Mouse (Mus musculus): Measurements from ENCODE around the gene Ss18l2. TPM values are rescaled to one million over a fixed set of nuclear protein-coding genes. Genes with fewer than 3 reads are reported as not detected.
A peak's percentile ranks its signal among the peaks of the same experiment; 100 is the strongest.

Ss18l2 gene
- polyA plus RNA-seq, 1 experiment from 2014 or later, result 133 TPM

DNA sequence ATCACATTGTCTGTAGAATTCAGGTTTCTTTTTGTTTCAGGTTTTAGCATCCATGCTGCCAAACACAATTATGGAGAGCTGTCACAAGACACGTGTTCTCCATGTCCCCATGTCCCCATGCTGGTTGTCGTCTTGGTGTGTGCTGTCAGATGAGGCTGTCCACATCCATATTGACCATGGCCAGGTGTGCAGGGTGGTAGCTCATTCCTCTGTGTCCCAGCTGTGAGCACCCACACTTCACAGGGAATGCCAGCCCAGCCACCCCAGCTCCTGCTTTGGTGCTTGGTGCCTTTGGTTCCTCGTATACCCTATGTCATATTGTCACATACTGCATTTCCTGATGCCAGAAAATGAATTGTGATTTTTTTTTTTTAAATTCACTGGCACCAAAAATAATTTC, 44.5 kb downstream of the Ss18l2 start:
- H3K9me3 ChIP-seq (ENCODE audit: control insufficient read depth, low read length), result no peaks in the 10 kb centered on the region
- no peak overlapping the region for H3K4me3 ChIP-seq (replicated peaks; ENCODE audit: low read length)
- H3K36me3 ChIP-seq (ENCODE audit: control insufficient read depth, insufficient read depth), result peaks cover 41% of the 10 kb centered on the region
- H3K27me3 ChIP-seq (replicated peaks; ENCODE audit: control insufficient read depth, insufficient read depth, low read length), result no peaks in the 10 kb centered on the region
- H3K4me1 ChIP-seq (replicated peaks; ENCODE audit: control insufficient read depth, insufficient read depth, low read length), result peaks cover 10% of the 10 kb centered on the region
- no peak overlapping the region for H3K9ac ChIP-seq (replicated peaks; ENCODE audit: low read depth, low read length)
- ATAC-seq, result no peak
- no peak overlapping the region for H3K27ac ChIP-seq (ENCODE audit: low read length)
- 86% methylated on average over 3 of the region's 3 CpGs for WGBS
- H3K4me2 ChIP-seq (ENCODE audit: low read length), result no peak overlapping the region

DNA sequence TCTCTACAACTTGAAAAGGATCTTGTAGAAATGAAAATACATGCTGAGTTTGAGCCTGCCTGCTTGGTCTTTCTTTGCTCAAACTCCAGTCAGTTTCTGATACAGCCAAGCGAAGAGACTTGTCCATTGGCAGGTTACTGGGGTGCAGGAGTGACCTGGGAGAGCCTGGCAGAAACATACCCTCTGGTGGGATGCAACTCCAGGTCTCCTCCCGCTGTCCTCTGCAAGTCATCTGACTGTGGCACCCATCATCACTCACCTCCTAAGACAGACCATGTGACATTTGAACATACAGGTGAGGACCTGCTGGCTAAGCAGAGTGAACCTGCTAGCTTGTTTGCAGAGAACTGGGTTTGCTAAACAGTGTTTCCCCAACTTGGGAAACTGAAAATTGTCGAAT, 46.7 kb downstream of the Ss18l2 start:
- peaks cover 25% of the 10 kb centered on the region for H3K4me1 ChIP-seq (replicated peaks; ENCODE audit: control insufficient read depth, insufficient read depth, low read length)
- H3K9me3 ChIP-seq (ENCODE audit: control insufficient read depth, low read length), result no peaks in the 10 kb centered on the region
- no peak overlapping the region for H3K9ac ChIP-seq (replicated peaks; ENCODE audit: low read depth, low read length)
- no peak for ATAC-seq
- H3K27ac ChIP-seq (ENCODE audit: low read length), result no peak overlapping the region
- no peaks in the 10 kb centered on the region for H3K27me3 ChIP-seq (replicated peaks; ENCODE audit: control insufficient read depth, insufficient read depth, low read length)
- H3K36me3 ChIP-seq (ENCODE audit: control insufficient read depth, insufficient read depth), result peaks cover 19% of the 10 kb centered on the region
- H3K4me3 ChIP-seq (replicated peaks; ENCODE audit: low read length), result no peak overlapping the region
- H3K4me2 ChIP-seq (ENCODE audit: low read length), result no peak overlapping the region
- 90% methylated on average over 3 of the region's 3 CpGs for WGBS

DNA sequence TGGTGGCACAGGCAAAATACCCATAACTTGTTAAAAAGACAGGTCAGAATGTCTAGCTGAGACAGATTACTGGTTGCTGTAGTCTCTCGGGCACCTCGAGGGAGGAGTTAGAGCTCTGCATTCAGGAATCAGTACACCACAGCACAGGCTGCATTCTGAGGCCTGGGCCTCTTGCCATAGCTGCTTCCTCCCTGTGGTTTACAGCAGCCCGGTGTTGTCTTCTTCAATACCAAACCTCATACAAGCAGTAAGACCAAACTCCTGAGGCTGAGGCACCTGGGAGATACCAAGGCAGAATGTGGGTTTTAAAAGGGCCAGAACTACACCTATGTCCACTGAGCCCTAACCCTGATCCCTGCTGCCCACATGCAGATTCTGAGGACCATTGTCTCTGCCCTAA, 47.3 kb downstream of the Ss18l2 start:
- Histone ChIP-seq H3K9me3 (ENCODE audit: control insufficient read depth, low read length) (no peaks in the 10 kb centered on the region), H3K4me3 (replicated peaks; ENCODE audit: low read length) (no peak overlapping the region), H3K9ac (replicated peaks; ENCODE audit: low read depth, low read length) (no peak overlapping the region), H3K27me3 (replicated peaks; ENCODE audit: control insufficient read depth, insufficient read depth, low read length) (no peaks in the 10 kb centered on the region), H3K36me3 (ENCODE audit: control insufficient read depth, insufficient read depth) (peaks cover 14% of the 10 kb centered on the region), H3K4me1 (replicated peaks; ENCODE audit: control insufficient read depth, insufficient read depth, low read length) (peaks cover 27% of the 10 kb centered on the region), H3K4me2 (ENCODE audit: low read length) (no peak overlapping the region), H3K27ac (ENCODE audit: low read length) (no peak overlapping the region)
- no peak for ATAC-seq
- WGBS, result 64% methylated on average over 3 of the region's 3 CpGs

DNA sequence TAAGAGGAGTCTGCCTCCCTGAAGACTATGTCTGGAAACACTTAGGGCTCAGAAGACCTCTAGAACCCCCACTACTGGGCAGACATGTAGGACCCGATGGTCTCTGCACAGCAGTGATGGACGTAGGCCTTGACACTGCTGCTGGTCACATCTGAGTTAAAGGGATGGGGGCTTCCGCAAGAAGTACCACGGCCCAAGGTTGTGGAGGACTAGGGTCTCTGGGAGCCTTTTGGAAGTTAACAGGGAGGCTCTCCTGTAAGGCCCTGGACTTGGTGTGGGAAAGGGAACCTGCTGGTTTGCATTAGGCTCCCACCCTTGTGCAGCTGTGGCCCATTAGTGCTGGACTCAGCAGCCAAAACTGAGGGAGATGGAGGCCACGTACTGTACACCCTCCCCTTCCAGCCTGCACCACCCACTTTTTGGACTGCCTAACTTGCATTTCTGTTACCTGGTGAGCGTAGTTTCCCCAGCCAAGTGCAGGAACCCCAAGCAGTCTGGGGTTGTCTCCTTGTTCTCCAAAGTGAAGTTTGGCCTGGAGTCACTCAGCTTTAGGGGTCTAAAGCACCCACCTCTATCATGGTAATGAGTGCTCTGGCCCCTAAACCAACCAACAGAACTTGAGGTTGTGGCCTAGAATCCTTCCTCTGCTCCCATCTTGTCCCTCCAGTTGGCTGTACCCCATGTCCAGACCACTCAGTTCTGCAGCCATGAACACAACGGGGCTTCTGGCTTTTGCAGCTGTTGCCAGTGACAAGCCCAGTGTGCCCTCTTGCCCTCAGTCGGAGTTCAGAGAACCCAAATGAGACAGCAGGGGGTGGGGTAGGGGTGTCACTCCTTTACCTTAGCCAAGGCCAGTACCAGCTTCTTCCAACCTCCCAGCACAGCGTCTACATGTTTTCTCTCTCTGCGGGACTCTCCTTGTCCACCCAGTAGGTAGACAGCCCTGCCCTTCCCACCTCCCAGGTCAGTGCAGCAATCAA, 48.0 kb downstream of the Ss18l2 start:
- WGBS, result 57% methylated on average over 10 of the region's 10 CpGs
- no peaks in the 10 kb centered on the region for H3K27me3 ChIP-seq (replicated peaks; ENCODE audit: control insufficient read depth, insufficient read depth, low read length)
- peaks cover 17% of the 10 kb centered on the region for H3K36me3 ChIP-seq (ENCODE audit: control insufficient read depth, insufficient read depth)
- H3K4me2 ChIP-seq (ENCODE audit: low read length), result peak overlapping the region; percentile 88
- no peak overlapping the region; the same call in 1 of the 2 replicates for H3K4me3 ChIP-seq (replicated peaks; ENCODE audit: low read length)
- no peaks in the 10 kb centered on the region for H3K9me3 ChIP-seq (ENCODE audit: control insufficient read depth, low read length)
- no peak overlapping the region for H3K27ac ChIP-seq (ENCODE audit: low read length)
- no peak overlapping the region for H3K9ac ChIP-seq (replicated peaks; ENCODE audit: low read depth, low read length)
- ATAC-seq, result no peak
- peaks cover 27% of the 10 kb centered on the region for H3K4me1 ChIP-seq (replicated peaks; ENCODE audit: control insufficient read depth, insufficient read depth, low read length)

DNA sequence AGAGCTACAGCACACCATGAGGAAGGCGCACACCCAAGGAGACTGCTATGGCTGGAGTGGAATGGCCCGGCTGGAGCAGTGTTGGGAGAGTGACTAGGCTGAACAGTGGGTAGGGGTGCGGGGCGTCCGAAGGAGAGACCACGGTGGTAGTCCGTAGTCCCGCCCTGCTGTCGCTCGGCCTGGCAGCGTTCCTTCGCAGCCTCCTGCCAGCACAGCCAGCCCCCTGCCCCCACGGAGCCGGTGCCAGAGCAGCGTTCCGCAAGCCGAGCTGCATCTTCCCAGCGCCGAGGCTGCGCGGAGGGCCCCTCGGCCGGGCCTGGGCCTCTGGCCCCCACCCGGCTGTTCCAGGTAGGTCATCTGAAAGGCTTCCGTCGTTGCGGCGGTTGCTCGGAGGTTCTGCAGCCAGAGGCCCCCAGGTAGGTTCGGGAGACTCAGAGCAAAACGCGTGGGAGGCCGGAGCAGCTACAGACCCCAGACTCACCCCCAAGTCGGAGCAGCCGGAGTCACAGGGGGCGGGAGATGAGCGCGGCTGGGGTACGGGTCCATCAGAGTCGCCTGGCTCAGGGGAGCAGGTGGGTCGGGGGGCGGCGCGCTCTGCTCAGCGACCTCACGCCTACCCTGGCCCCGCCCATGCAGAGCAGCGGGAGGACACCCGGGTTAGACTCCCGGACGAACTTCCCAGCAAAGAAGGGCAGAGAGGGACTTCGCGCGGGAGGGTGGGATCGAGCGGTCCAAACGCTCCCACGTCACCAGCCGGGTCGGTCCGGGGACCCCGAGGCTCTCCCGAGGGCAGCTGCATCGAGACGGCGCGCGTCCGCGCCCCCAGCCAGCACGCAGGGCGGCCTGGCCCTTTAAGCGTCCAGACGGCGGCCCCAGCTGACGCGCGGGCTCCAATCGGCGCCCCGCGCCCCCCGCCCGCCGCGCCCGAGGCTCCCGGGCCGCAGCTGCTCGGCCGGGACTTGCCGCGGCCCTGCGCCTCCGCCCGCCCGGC, 49.3 kb downstream of the Ss18l2 start, which contains the start of gene Zfp651:
Gene Zfp651, plus strand, starts transcription at position 240 of the 991 bp plus-strand sequence.
- Histone ChIP-seq H3K4me1 (replicated peaks; ENCODE audit: control insufficient read depth, insufficient read depth, low read length) (peaks cover 27% of the 10 kb centered on the region), H3K9me3 (ENCODE audit: control insufficient read depth, low read length) (no peaks in the 10 kb centered on the region), H3K27me3 (replicated peaks; ENCODE audit: control insufficient read depth, insufficient read depth, low read length) (no peaks in the 10 kb centered on the region), H3K4me2 (ENCODE audit: low read length) (peak within 1 kb of the TSS; percentile 88), H3K36me3 (ENCODE audit: control insufficient read depth, insufficient read depth) (peaks cover 20% of the 10 kb centered on the region), H3K4me3 (replicated peaks; ENCODE audit: low read length) (peak within 1 kb of the TSS; percentile 94), H3K27ac (ENCODE audit: low read length) (peak within 1 kb of the TSS; percentile 65), H3K9ac (replicated peaks; ENCODE audit: low read depth, low read length) (peak within 1 kb of the TSS; percentile 92)
- under 1% methylated on average over 87 of the region's 97 CpGs for WGBS
- peak; percentile 86 for ATAC-seq

DNA sequence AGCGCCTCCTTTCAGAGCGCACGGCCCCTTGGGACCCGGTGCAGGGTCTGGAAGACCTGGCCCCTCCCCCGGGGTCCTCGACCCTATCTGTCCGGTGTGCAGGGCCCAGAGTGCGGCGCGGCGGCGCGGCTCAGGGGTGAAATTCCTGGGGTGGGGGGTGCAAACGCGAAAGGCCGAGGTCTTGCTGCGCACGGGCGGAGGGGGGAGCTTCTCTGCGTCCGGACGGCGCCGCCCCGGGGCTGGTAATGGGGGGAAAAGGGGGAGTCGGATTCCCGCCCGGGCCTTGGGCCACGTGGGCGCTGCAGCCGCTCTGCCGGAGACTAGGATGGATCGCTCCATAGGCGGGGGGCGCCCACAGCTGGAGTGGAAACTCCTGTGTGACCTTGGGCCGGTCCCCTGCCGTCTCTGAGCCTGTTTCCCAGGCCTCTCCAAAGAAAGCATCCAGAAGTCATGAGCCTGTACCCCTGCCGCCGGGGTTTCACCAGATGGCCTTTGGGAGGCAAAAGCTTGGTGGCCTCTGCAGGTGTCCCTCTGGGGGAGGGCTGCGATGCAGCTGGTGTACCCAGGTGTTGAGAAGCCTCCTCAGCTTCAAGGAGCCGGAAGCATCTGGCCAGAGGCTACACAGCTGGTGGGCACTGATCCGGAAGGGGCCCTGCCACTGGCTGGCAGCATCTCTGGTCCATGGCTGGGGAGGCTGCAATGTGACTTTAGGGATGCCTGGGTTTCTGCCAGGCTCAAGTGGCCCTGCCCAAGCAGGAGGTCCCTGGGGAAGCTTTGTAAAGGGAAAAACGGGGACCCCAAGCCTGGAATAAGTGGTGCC, 50.4 kb downstream of the Ss18l2 start:
- Histone ChIP-seq H3K4me3 (replicated peaks; ENCODE audit: low read length) (peak overlapping the region; percentile 94), H3K9ac (replicated peaks; ENCODE audit: low read depth, low read length) (peak overlapping the region; percentile 92), H3K27me3 (replicated peaks; ENCODE audit: control insufficient read depth, insufficient read depth, low read length) (no peaks in the 10 kb centered on the region), H3K27ac (ENCODE audit: low read length) (peak overlapping the region; percentile 65; the same call in 1 of the 2 replicates), H3K4me2 (ENCODE audit: low read length) (peak overlapping the region; percentile 88), H3K4me1 (replicated peaks; ENCODE audit: control insufficient read depth, insufficient read depth, low read length) (peaks cover 27% of the 10 kb centered on the region), H3K9me3 (ENCODE audit: control insufficient read depth, low read length) (no peaks in the 10 kb centered on the region), H3K36me3 (ENCODE audit: control insufficient read depth, insufficient read depth) (peaks cover 10% of the 10 kb centered on the region)
- peak; percentile 18 for ATAC-seq
- 2% methylated on average over 39 of the region's 43 CpGs for WGBS

DNA sequence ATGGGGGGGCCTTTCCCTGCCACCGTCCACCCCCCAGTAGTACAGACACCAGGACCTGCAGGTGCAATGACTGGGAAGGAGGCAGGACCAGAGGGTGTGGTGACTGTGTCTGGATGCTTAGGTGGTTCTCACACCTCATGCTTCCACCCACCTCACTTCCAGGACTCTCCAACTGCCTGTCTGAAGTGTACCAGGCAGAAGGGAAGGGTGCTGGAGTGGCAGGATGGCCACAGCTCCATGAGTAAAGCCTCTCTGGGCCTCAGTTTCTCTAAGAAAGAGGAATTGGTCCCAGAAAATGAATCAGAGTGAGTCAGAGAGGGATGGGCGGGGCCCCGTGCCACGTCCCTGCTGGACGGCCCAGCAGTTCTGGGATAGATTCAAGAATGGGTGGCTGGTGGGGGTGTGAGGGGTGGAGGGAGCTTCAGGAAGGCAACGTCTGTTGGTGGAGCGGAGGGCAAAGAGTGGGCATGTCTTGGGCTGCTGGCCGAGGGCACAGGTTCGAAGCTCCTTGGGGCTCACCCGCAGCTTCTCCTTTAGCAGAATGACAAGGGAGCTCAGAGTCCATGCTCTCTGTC, 51.0 kb downstream of the Ss18l2 start:
- H3K4me3 ChIP-seq (replicated peaks; ENCODE audit: low read length), result peak overlapping the region; percentile 94
- peaks cover 27% of the 10 kb centered on the region for H3K4me1 ChIP-seq (replicated peaks; ENCODE audit: control insufficient read depth, insufficient read depth, low read length)
- H3K27ac ChIP-seq (ENCODE audit: low read length), result no peak overlapping the region
- H3K9ac ChIP-seq (replicated peaks; ENCODE audit: low read depth, low read length), result peak overlapping the region; percentile 92
- no peaks in the 10 kb centered on the region for H3K27me3 ChIP-seq (replicated peaks; ENCODE audit: control insufficient read depth, insufficient read depth, low read length)
- peak overlapping the region; percentile 88 for H3K4me2 ChIP-seq (ENCODE audit: low read length)
- 46% methylated on average over 10 of the region's 10 CpGs for WGBS
- no peaks in the 10 kb centered on the region for H3K9me3 ChIP-seq (ENCODE audit: control insufficient read depth, low read length)
- H3K36me3 ChIP-seq (ENCODE audit: control insufficient read depth, insufficient read depth), result peaks cover 10% of the 10 kb centered on the region; the same call in 1 of the 2 replicates
- no peak for ATAC-seq

DNA sequence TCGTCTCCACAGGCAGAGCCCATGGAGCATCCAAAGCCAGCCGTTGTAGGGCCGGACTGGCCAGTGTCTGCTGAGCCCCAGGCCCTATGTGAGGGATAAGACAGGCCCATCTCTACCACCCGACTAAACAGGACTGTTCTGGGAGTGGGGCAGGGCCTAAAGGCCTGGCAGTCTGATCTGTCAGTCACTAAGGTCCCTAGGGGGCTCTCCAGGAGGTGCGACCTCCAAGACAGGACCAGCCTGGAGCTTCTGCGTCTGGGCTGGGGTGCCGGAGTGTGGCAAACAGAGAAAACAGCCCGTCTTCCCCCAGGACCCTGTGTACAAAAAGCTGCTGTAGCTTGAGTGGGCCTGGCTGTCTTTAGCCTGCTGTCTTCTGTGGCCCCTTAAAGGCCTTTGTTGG, 51.7 kb downstream of the Ss18l2 start:
- Histone ChIP-seq H3K36me3 (ENCODE audit: control insufficient read depth, insufficient read depth) (peaks cover 10% of the 10 kb centered on the region; the same call in 1 of the 2 replicates), H3K4me2 (ENCODE audit: low read length) (no peak overlapping the region), H3K4me1 (replicated peaks; ENCODE audit: control insufficient read depth, insufficient read depth, low read length) (peaks cover 27% of the 10 kb centered on the region), H3K27me3 (replicated peaks; ENCODE audit: control insufficient read depth, insufficient read depth, low read length) (no peaks in the 10 kb centered on the region), H3K27ac (ENCODE audit: low read length) (no peak overlapping the region), H3K4me3 (replicated peaks; ENCODE audit: low read length) (no peak overlapping the region), H3K9me3 (ENCODE audit: control insufficient read depth, low read length) (no peaks in the 10 kb centered on the region), H3K9ac (replicated peaks; ENCODE audit: low read depth, low read length) (no peak overlapping the region; the same call in 1 of the 2 replicates)
- no peak for ATAC-seq
- 74% methylated on average over 8 of the region's 8 CpGs for WGBS
